Mouse (Mus musculus) intestine, postnatal 0 days (tissue): Measurements from ENCODE around the gene Adgrl1. TPM values are rescaled to one million over a fixed set of nuclear protein-coding genes. Genes with fewer than 3 reads are reported as not detected.

Experiments
- ATAC-seq: fragments of 200-750 bp; cut with Nextera tagmentation; 2 replicates; pipeline ENCODE4 v1.8.0; 2017; ENCODE audit warnings: mild to moderate bottlenecking, moderate TSS enrichment, moderate library complexity
- H3K27ac ChIP-seq: fragments of 300-500 bp; sonication (generic); 2 replicates; pipeline ENCODE4 v1.5.1; 2014; ENCODE audit warnings: mild to moderate bottlenecking, low read depth, low read length, moderate library complexity
- H3K27me3 ChIP-seq: fragments of 300-500 bp; sonication (generic); replicated peaks from 2 replicates; pipeline ENCODE4 v1.6.1; 2014; ENCODE audit warnings: low read length, mixed read lengths; ENCODE audit not compliant: control insufficient read depth, insufficient read depth
- H3K36me3 ChIP-seq: fragments of 300-500 bp; sonication (generic); 2 replicates; pipeline ENCODE4 v1.6.1; 2014; ENCODE audit warnings: mild to moderate bottlenecking, moderate library complexity; ENCODE audit not compliant: control insufficient read depth, insufficient read depth
- H3K4me1 ChIP-seq: fragments of 300-500 bp; sonication (generic); replicated peaks from 2 replicates; pipeline ENCODE4 v1.6.1; 2014; ENCODE audit warnings: antibody characterized with exemption, low read length, mixed read lengths; ENCODE audit not compliant: control insufficient read depth, insufficient read depth
- H3K4me2 ChIP-seq: fragments of 300-500 bp; sonication (generic); replicated peaks from 2 replicates; pipeline ENCODE4 v1.6.1; 2014; ENCODE audit warnings: low read depth, mild to moderate bottlenecking, moderate library complexity
- H3K4me3 ChIP-seq: fragments of 300-500 bp; sonication (generic); 2 replicates; pipeline ENCODE4 v1.5.1; 2014; ENCODE audit warnings: low read depth, low read length
- H3K9ac ChIP-seq: fragments of 300-500 bp; sonication (generic); 2 replicates; pipeline ENCODE4 v1.6.1; 2014; ENCODE audit warnings: mild to moderate bottlenecking, low read depth, low read length
- H3K9me3 ChIP-seq: fragments of 300-500 bp; sonication (generic); 2 replicates; pipeline ENCODE4 v1.6.1; 2016; ENCODE audit warnings: mixed run types; ENCODE audit not compliant: control insufficient read depth
- CTCF ChIP-seq: sonication (generic); IDR thresholded peaks from 2 replicates; pipeline ENCODE4 v1.5.1; 2016; ENCODE audit warnings: low read depth, mild to moderate bottlenecking, control low read depth, antibody characterized with exemption, moderate library complexity
- WGBS: fragments of 180-500 bp; shearing (Covaris S2); extraction: QIAGEN DNeasy Blood & Tissue Kit; methylation state at CpG from one replicate; pipeline ENCODE4 v1.1.7; 2014; 5-methylcytosine and 5-hydroxymethylcytosine counted together
- microRNA-seq: library from miRNA; unstranded; fragments of <30 nt; microRNA quantifications from one replicate; pipeline ENCODE4, GENCODE M21; 2016
- polyA plus RNA-seq: library from polyadenylated mRNA; unstranded; fragments of >200 nt; fragmentation: Nextera tagmentation; extraction: Ambion mirVana; gene quantifications from 2 replicates; pipeline ENCODE4 v1.2.1, GENCODE M21; 2015

The Adgrl1 gene
- polyA plus RNA-seq, 1 experiment from 2014 or later, result 4.4 TPM

DNA sequence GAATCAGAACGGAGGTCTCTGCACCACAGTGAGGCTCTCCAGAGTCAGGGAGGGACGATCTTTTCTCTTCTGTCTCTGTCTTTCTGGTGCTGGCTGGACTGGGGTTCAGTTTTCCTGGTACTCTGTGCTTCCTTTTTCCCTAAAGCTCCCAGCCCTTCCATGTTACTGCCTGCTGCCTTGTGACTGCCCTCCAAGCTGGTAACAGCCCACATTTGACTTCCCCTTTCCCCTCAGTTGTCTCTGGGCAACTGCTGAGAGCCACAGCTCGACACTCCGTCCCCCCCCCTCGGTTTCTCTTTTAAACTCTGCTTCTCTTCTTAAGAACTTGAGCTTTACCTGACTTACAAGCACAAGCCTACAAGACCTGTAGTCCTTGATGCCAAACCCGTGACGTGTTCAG is 89.3 kb downstream of the Adgrl1 start:
- TF ChIP-seq CTCF, result no peak
- Histone ChIP-seq H3K9ac (no peak overlapping the region), H3K27ac (no peak overlapping the region), H3K4me2 (no peak overlapping the region), H3K36me3 (peaks cover 64% of the 10 kb centered on the region), H3K4me1 (no peaks in the 10 kb centered on the region), H3K27me3 (no peaks in the 10 kb centered on the region), H3K9me3 (no peaks in the 10 kb centered on the region), H3K4me3 (no peak overlapping the region)
- no peak for ATAC-seq
- 85% methylated on average over 7 of the region's 7 CpGs for WGBS

DNA sequence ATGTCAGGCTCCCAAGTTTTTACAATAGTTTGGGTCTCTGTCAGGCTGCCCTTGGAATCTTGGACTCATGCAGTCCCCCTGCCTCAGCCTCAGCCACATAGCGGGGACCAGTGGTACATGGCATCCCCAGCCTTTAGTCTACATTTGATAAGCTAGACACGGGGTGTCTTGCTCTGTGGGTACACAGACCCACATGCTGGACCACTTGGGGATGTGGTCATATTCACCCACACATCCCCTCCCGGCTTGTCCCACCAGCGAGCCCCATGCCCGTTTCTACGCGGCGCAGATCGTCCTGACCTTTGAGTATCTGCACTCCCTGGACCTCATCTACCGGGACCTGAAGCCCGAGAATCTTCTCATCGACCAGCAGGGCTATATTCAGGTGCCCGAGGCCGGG is 90.3 kb downstream of the Adgrl1 start:
- Histone ChIP-seq H3K27ac (no peak overlapping the region), H3K9ac (no peak overlapping the region), H3K9me3 (no peaks in the 10 kb centered on the region), H3K4me2 (no peak overlapping the region), H3K27me3 (no peaks in the 10 kb centered on the region), H3K4me3 (no peak overlapping the region), H3K4me1 (no peaks in the 10 kb centered on the region), H3K36me3 (peaks cover 64% of the 10 kb centered on the region)
- ATAC-seq, result no peak
- WGBS, result 93% methylated on average over 14 of the region's 14 CpGs
- no peak for TF ChIP-seq CTCF

Small RNA genes within 50 kb of the gene (microRNA-seq; reads per million reads assigned to microRNA genes)
- gene Gm44330, result not detected
- gene Gm44450, result not detected

Other genes with a start within 250 kb of the Adgrl1 start
- gene Gipc1, start 247.4 kb upstream of the Adgrl1 start, polyA plus RNA-seq, result 76.1 and 79.3 TPM in 2 replicates
- gene Ptger1, start 233.4 kb upstream of the Adgrl1 start, polyA plus RNA-seq, result 1.1 and 1.2 TPM in 2 replicates
- gene Pkn1, start 200.9 kb upstream of the Adgrl1 start, polyA plus RNA-seq, result 37.0 and 40.2 TPM in 2 replicates
- gene Ddx39, start 184.9 kb upstream of the Adgrl1 start, polyA plus RNA-seq, result 69.8 and 75.5 TPM in 2 replicates
- gene Adgre5, start 158.8 kb upstream of the Adgrl1 start, polyA plus RNA-seq, result 17.2 and 17.6 TPM in 2 replicates
- 0.09 and 0.12 TPM in 2 replicates for gene Gm10644, start 55.1 kb downstream of the Adgrl1 start, polyA plus RNA-seq
- 13.8 and 16.0 TPM in 2 replicates for gene Asf1b, start 55.4 kb downstream of the Adgrl1 start, polyA plus RNA-seq
- 70.7 and 72.5 TPM in 2 replicates for gene Prkaca, start 72.9 kb downstream of the Adgrl1 start, polyA plus RNA-seq
- 3.5 and 4.5 TPM in 2 replicates for gene Samd1, start 97.6 kb downstream of the Adgrl1 start, polyA plus RNA-seq
- 0.68 and 0.86 TPM in 2 replicates for gene 1700067K01Rik, start 101.4 kb downstream of the Adgrl1 start, polyA plus RNA-seq
- 4.5 and 4.7 TPM in 2 replicates for gene 2210011C24Rik, start 112.1 kb downstream of the Adgrl1 start, polyA plus RNA-seq
- gene Palm3, start 121.4 kb downstream of the Adgrl1 start, polyA plus RNA-seq, result 0.30 and 0.39 TPM in 2 replicates
- gene Il27ra, start 142.5 kb downstream of the Adgrl1 start, polyA plus RNA-seq, result 0.29 and 0.31 TPM in 2 replicates
- 0.42 TPM in 1 of 2 replicates, not detected in the other for gene Rln3, start 144.9 kb downstream of the Adgrl1 start, polyA plus RNA-seq
- gene Gm10643, start 165.0 kb downstream of the Adgrl1 start, polyA plus RNA-seq, result 1.0 and 1.1 TPM in 2 replicates
- gene Rfx1, start 166.7 kb downstream of the Adgrl1 start, polyA plus RNA-seq, result 3.1 and 3.3 TPM in 2 replicates
- 8.6 and 10.4 TPM in 2 replicates for gene Dcaf15, start 204.7 kb downstream of the Adgrl1 start, polyA plus RNA-seq
- gene Podnl1, start 225.9 kb downstream of the Adgrl1 start, polyA plus RNA-seq, result 0.29 and 0.46 TPM in 2 replicates
- 16.2 and 16.9 TPM in 2 replicates for gene Cc2d1a, start 247.8 kb downstream of the Adgrl1 start, polyA plus RNA-seq
- gene 4930432K21Rik, start 247.9 kb downstream of the Adgrl1 start, polyA plus RNA-seq, result 0.17 and 0.18 TPM in 2 replicates